Mouse (Mus musculus) C2C12 (cell line): ENCODE measurements around the gene Tmeff2. TPM values are rescaled to one million over a fixed set of nuclear protein-coding genes. Genes with fewer than 3 reads are reported as not detected.
A peak's percentile ranks its signal among the peaks of the same experiment; 100 is the strongest.

Experiments
- H3K27me3 ChIP-seq: one replicate; pipeline ENCODE4 v1.6.1; 2011; ENCODE audit not compliant: control insufficient read depth, insufficient read depth, insufficient read length
- H3K36me3 ChIP-seq: one replicate; pipeline ENCODE4 v1.6.1; 2011; ENCODE audit not compliant: control insufficient read depth, insufficient read depth
- H3K4me3 ChIP-seq: one replicate; pipeline ENCODE4 v1.5.1; 2011; ENCODE audit warnings: mild to moderate bottlenecking, control low read depth; ENCODE audit not compliant: poor library complexity, insufficient read depth, severe bottlenecking
- H3K79me2 ChIP-seq: one replicate; pipeline ENCODE4 v1.6.1; 2011; ENCODE audit not compliant: control insufficient read depth, insufficient read depth
- H3K79me3 ChIP-seq: one replicate; pipeline ENCODE4 v1.6.1; 2011; ENCODE audit warnings: low read depth, control low read depth
- H3ac ChIP-seq: one replicate; pipeline ENCODE3; 2011; ENCODE audit warnings: low read depth; ENCODE audit not compliant: control insufficient read depth, insufficient read length
- CEBPB ChIP-seq: IDR thresholded peaks from one replicate; pipeline ENCODE4 v1.6.1; 2011; ENCODE audit warnings: low read depth, mild to moderate bottlenecking, control low read depth, moderate library complexity
- CTCF ChIP-seq: IDR thresholded peaks from one replicate; pipeline ENCODE4 v1.5.1; 2011; ENCODE audit not compliant: control insufficient read depth, insufficient read depth, insufficient read length
- FOSL1 ChIP-seq: IDR thresholded peaks from one replicate; pipeline ENCODE4 v1.8.0; 2011; ENCODE audit warnings: mild to moderate bottlenecking, low read length; ENCODE audit not compliant: poor library complexity, insufficient read depth, severe bottlenecking
- MAX ChIP-seq: IDR thresholded peaks from one replicate; pipeline ENCODE4 v1.6.1; 2011; ENCODE audit warnings: mild to moderate bottlenecking, control low read depth
- MYOD1 ChIP-seq: IDR thresholded peaks from one replicate; pipeline ENCODE4 v1.6.1; 2011; ENCODE audit warnings: low read depth; ENCODE audit not compliant: control insufficient read depth, insufficient read length
- MYOG ChIP-seq: IDR thresholded peaks from one replicate; pipeline ENCODE4 v1.6.1; 2011; ENCODE audit not compliant: control insufficient read depth, insufficient read length; ENCODE audit errors: extremely low read depth
- USF1 ChIP-seq: IDR thresholded peaks from one replicate; pipeline ENCODE4 v1.6.1; 2011; ENCODE audit warnings: low read depth, mild to moderate bottlenecking, control low read depth, moderate library complexity
- polyA plus RNA-seq: library from polyadenylated mRNA; unstranded; fragments of >200 nt; fragmentation: generic; extraction: Trizol; gene quantifications from one replicate; pipeline ENCODE4 v1.2.1, GENCODE M21; 2012; ENCODE audit warnings: missing spikeins

The Tmeff2 gene
- polyA plus RNA-seq, 1 experiment: 2.4 TPM

DNA sequence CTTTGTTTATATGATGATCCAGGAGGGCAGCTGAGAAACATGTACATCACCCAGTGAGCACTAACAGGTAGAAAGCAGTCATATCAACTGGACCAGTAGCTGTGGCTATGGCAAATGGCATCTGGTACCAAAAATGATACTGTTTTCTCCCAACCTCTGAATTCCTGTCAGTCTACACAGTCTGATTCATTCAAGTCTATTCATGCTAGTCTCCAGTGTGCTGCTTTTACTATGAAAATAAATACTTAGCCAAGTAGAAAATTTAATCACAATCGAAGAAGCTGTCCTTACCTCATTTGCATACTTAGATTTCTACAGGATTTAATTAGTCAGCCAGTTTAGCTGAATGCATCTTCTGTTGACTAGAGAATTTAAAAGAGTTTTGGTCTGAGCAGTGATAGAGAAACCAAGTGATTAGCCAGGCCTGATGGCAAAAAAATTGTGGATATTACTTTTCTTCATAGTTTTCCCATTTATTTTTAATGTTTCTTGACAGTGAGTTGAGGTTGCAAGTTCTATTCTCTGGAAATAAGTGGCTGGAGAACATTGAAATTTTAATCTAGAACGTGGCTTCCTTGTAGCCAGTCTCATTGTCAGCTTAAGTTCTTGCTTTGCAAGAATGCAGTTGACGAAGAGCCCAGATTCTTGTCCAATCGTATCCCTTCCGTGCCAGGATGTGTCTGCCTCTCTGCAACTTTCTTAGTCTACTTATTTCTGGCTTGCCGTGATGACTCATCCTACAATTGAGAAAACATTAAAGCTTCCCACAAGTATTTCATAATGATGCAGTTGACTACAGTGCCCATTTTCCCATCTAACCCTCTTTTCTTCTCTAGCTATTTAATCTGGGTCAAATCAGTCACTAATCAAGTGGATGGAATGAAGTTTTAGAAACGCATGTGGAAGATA, 39.9 kb downstream of the Tmeff2 start:
- no peaks in the 10 kb centered on the region for H3K79me3 ChIP-seq
- peak; percentile 7 for TF ChIP-seq FOSL1
- peak; percentile 82 for TF ChIP-seq CEBPB
- no peak for TF ChIP-seq USF1
- no peak for TF ChIP-seq MAX
- TF ChIP-seq MYOD1: no peak
- no peak for TF ChIP-seq MYOG
- no peak for TF ChIP-seq CTCF
- no peaks in the 10 kb centered on the region for H3K36me3 ChIP-seq
- H3K27me3 ChIP-seq: no peaks in the 10 kb centered on the region
- H3K4me3 ChIP-seq: no peak overlapping the region
- H3ac ChIP-seq: no peak overlapping the region
- no peaks in the 10 kb centered on the region for H3K79me2 ChIP-seq

GRCm38 (mm10) chr1:50948575-50948974, 48.1 kb downstream of the Tmeff2 start:
- Histone ChIP-seq H3K79me3 (no peaks in the 10 kb centered on the region), H3K4me3 (no peak overlapping the region)
- no peak for TF ChIP-seq CTCF
- no peak for TF ChIP-seq MYOG
- no peak for TF ChIP-seq CEBPB
- TF ChIP-seq FOSL1: no peak
- no peak for TF ChIP-seq USF1

GRCm38 (mm10) chr1:50958844-50959243, 58.4 kb downstream of the Tmeff2 start:
- no peaks in the 10 kb centered on the region for H3K36me3 ChIP-seq
- H3K79me2 ChIP-seq: no peaks in the 10 kb centered on the region
- H3K4me3 ChIP-seq: no peak overlapping the region
- H3K27me3 ChIP-seq: no peaks in the 10 kb centered on the region
- TF ChIP-seq CEBPB: no peak
- H3ac ChIP-seq: no peak overlapping the region
- H3K79me3 ChIP-seq: no peaks in the 10 kb centered on the region

More at GRCm38 (mm10) chr1:50948575-50948974, 48.1 kb downstream of the Tmeff2 start:
- Histone ChIP-seq H3K79me2 (no peaks in the 10 kb centered on the region), H3K36me3 (no peaks in the 10 kb centered on the region), H3ac (no peak overlapping the region), H3K27me3 (no peaks in the 10 kb centered on the region)

GRCm38 (mm10) chr1:50961954-50962648, 61.7 kb downstream of the Tmeff2 start:
- no peak overlapping the region for H3K4me3 ChIP-seq
- no peaks in the 10 kb centered on the region for H3K79me3 ChIP-seq
- TF ChIP-seq CTCF (peak; percentile 10), MAX (no peak)
- H3ac ChIP-seq: no peak overlapping the region
- H3K36me3 ChIP-seq: no peaks in the 10 kb centered on the region
- H3K27me3 ChIP-seq: no peaks in the 10 kb centered on the region
- H3K79me2 ChIP-seq: no peaks in the 10 kb centered on the region

DNA sequence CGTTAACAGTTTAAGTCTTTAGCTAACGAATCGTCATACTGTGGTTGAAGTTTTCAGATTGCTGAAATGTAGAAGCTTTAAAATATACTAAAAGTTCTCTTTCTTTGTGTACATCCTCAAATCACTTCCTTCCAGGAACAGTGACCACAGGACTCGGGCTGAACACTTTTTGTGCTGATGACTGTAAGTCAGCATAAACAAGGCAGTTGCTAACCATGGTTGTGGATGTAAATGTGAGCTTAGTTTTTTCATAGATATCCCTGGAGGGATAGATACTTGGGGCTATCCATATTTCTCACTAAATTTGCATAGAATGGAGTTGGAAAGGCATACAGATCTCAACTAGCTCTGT, 62.2 kb downstream of the Tmeff2 start:
- no peaks in the 10 kb centered on the region for H3K79me3 ChIP-seq
- H3ac ChIP-seq: no peak overlapping the region
- H3K79me2 ChIP-seq: no peaks in the 10 kb centered on the region
- TF ChIP-seq FOSL1 (no peak), USF1 (no peak), MYOD1 (no peak), CEBPB (no peak), MYOG (no peak), MAX (no peak), CTCF (no peak)
- H3K27me3 ChIP-seq: no peaks in the 10 kb centered on the region
- no peak overlapping the region for H3K4me3 ChIP-seq
- H3K36me3 ChIP-seq: no peaks in the 10 kb centered on the region

DNA sequence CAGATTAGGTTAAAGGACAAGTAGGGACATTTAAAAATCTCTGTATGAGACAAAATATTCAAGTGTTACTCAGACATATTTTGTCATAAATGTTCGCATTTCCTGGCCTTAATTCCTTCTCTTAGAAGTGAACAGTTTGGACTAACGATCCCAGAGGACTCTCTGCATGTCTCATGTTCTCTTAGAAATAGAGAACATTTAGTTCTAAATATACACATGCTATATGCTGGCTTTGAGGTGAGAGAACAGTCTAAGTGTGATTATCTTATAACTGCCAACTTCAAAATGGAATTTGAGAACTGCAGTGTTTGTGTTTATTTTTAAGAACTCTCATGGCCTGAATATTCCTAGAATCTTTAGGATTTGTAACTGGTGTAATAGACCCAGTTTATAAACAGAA, 69.2 kb downstream of the Tmeff2 start:
- no peaks in the 10 kb centered on the region for H3K36me3 ChIP-seq
- H3K4me3 ChIP-seq: no peak overlapping the region
- TF ChIP-seq MYOG: no peak
- no peak for TF ChIP-seq MYOD1
- no peak for TF ChIP-seq MAX
- no peak overlapping the region for H3ac ChIP-seq
- H3K27me3 ChIP-seq: no peaks in the 10 kb centered on the region
- H3K79me3 ChIP-seq: no peaks in the 10 kb centered on the region
- no peaks in the 10 kb centered on the region for H3K79me2 ChIP-seq
